Mouse (Mus musculus) frontal cortex, postnatal 25 days (tissue): Measurements from ENCODE around the gene Nid1.
"Not testable (repeated sequence)": the region's sequence is repeated elsewhere in the genome, so short reads cannot be mapped to it uniquely, and the experiment has no call there.

Experiments used
- DNase-seq, 2 experiments: peaks; one replicate each; pipeline ENCODE4 v3.0.0; 2022; ENCODE audit warnings: low spot score in 2 of 2

The Nid1 gene

DNA sequence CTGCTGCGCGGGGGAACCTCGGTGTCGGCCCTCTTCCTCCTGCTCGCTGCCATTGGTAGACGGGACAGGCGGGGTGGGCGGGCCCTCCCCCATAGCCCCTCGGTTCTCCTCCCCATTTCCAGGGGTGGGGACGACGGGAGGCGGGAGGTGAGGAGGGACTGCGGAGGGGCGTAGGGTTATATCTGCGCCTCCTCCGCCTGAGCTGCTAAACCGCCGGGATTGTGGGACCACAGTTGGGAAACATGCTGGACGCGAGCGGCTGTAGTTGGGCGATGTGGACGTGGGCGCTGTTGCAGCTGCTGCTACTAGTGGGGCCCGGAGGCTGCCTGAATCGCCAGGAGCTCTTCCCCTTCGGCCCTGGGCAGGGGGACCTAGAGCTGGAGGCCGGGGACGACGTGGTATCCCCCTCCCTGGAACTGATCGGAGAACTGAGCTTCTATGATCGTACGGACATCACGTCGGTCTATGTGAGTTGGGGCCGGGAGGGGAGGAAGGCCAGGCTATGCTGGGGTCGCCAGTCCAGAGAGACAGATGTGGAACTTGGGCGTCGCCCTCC, at the start of gene Nid1:
Gene Nid1 (plus strand): TSS at position 92 of the 556 bp plus-strand sequence.
- not testable (repeated sequence) for DNase-seq

DNA sequence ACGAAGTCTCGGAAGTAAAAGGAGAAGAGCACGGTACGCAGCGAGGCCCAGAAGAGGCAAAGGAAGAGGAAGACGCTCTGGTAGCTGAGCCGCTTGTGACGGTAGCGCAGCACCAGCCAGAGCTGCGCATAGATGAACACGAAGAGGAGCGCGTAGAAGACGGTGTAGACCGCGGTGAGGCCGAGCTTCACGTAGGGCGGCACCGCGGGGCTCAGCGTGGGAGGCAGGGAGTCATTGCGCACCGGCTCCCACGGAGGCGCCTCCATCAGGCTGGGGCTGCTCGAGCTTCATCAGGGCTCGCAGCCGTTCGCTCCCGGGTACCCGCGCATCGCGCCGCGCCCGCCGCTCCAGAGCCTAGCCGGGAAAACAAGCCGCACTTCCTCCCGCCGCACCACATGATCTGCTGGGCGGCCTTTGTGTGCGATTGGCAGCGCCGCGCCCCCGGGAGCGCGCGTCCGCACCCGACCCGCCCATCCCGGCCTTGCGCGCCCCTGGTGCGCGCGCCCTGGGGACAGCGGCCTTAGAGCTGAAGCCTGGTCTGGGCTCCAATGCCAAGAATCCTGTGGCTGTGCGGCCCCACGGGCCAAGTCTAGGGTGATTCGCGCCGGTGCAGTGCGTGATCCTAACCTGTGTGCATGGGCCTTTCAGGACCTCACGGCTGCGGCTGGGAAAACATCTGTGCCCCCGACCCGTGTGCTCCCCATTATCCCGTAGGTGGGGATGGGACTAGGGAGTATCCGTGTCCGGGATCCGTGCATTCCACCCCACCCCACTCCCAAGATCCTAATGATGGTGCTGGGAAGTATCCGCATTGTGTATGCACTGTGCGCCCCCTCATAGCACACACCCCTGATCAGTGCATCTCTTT, 43.9 kb upstream of the Nid1 start, which contains the start of gene Gpr137b:
Gene Gpr137b (minus strand): TSS at position 787 of the 868 bp plus-strand sequence.
- peak; percentile 40 to 50 for DNase-seq

GRCm38 (mm10) chr13:13394096-13394395, 43.3 kb upstream of the Nid1 start:
- not testable (repeated sequence) for DNase-seq

DNA sequence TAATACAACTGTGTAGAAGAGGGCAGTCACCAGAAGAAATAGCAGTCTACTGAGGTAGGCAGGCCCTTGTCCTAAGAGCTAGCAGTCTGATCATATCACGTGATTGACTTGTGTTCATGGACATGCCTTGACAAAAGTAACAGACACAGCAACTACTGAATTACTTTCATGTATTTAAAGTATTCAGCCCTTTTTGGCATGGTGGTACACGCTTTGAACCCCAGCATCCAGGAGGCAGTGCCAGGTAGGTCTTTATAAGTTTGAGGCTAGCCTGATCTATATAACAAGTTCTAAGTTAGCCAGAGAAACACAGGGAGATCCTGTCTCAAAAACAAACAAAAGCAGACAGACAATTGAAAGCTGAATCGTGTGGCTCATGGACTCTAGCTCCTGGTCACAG, 36.5 kb upstream of the Nid1 start:
- DNase-seq = not testable (repeated sequence)

- not testable (repeated sequence) for DNase-seq
Observed at GRCm38 (mm10) chr13:13402818-13403217, 34.5 kb upstream of the Nid1 start.

- not testable (repeated sequence) for DNase-seq
Observed at GRCm38 (mm10) chr13:13403366-13403765, 34.0 kb upstream of the Nid1 start.

- not testable (repeated sequence) for DNase-seq
Observed at GRCm38 (mm10) chr13:13403839-13404238, 33.5 kb upstream of the Nid1 start.

DNA sequence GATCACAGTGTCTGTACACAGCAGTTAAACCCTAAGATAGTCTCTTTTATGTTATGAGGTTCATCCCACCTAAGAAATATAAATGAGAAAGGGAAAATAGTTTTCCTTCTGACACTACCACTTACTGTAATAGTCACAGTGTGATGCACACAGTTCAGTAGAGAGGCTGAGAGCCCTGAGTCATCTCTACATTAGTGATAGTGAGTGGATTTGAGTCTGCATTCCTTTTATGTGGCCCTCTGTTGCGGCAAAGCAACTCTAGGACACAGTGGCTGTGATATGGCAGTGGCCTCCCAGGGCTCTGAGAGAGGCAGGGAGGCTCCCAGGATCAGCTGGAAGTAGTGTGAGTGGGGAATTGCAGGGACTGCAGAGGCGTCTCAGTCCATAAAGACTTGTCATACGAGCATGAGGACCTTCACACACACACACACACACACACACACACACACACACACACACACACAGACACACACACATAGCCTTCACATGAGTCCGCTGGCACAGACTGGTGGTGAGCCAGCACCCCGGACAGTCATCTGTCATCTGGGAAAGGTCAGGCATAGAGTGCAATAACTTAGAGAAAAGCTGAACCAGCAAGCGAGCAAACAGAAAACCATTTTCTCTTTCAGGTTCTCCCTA, 32.7 kb upstream of the Nid1 start:
- not testable (repeated sequence) for DNase-seq

DNA sequence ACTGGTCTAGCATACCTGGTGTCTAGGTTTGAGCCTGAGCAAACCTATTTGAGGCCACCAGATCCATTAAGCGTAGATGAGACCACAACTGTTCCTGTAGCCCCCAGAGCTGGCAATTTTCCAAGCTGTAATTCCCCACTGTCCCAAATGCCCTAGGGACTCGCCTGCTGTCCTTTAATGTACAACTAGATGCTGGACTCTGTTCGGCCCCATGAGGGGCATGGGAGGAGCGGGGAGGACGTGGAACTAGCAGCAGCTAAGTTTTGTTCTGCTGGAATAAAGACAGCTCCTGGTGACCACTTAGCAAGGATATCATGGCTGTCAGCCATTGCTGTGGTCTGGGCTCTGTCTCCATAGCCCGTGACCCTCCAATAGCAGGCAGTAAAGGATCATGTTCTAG, 31.8 kb upstream of the Nid1 start:
- DNase-seq = not testable (repeated sequence)

DNA sequence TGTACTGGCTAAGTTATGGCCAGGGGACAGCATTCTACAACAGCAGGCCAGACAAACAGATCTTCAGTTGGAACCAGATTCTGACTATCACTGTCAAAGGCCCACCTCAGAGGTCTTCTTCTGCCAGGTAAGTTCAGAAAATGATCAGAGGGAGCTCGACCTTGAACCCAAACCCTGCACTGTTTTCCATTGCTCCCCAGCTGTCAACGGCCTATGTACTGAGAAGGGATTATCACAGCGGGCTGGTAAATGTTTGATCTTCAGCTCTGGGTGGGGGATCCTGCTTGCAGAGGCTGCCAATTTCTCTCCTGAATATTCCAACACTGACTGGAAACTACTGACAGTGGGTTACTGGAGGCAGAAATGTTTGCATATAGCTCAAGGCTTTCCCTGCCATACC, 23.1 kb upstream of the Nid1 start:
- DNase-seq = no peak

GRCm38 (mm10) chr13:13415120-13416006, 22.0 kb upstream of the Nid1 start:
- DNase-seq = peak in 1 of 2 experiments; percentile 32

GRCm38 (mm10) chr13:13416007-13416337, 21.4 kb upstream of the Nid1 start:
- not testable (repeated sequence) for DNase-seq

- not testable (repeated sequence) for DNase-seq
Observed at GRCm38 (mm10) chr13:13418859-13419258, 18.5 kb upstream of the Nid1 start.

- DNase-seq = not testable (repeated sequence)
Observed at GRCm38 (mm10) chr13:13423301-13423700, 14.1 kb upstream of the Nid1 start.

DNA sequence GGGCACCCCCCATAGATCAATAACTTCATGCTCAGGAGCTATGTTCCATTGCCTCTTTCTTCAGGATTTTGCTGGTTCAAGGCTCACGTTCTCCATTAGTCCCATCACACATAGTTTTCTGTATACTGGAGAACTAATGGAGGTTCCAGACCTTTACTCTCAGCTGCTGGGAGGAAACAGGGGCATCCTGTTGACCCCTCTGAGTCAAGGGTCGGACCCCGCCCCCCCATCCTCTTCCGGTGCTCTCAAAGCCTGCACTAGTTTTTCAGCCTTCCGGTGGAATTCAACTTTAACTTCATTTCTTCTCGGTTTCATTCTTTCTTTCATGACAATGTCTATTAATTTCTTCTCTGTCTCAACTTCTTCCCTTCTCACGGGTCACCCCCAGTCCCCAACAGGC, 1.2 kb upstream of the Nid1 start:
- DNase-seq = not testable (repeated sequence)

- not testable (repeated sequence) for DNase-seq
Observed at GRCm38 (mm10) chr13:13438112-13438953, 982 bp downstream of the Nid1 start.

DNA sequence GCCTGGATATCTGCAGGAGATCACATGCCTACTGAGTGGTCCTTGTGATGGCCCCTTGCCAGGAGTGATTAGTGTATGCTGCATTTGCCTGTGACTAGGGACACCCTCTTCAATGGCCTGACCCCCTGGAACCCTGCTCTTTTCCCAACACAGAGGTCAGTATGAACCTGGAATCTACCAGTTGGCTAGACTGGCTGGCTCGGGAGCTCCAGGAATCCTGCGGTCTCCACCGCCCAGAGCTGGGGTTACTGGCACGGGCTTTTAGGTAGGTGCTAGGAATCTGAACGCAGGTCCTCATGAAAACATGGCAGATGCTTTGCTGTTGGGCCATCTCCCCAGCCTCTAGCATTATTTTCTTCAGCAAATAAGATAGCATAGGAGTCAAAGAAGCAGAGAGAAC, 8.2 kb downstream of the Nid1 start:
- DNase-seq = not testable (repeated sequence)

DNA sequence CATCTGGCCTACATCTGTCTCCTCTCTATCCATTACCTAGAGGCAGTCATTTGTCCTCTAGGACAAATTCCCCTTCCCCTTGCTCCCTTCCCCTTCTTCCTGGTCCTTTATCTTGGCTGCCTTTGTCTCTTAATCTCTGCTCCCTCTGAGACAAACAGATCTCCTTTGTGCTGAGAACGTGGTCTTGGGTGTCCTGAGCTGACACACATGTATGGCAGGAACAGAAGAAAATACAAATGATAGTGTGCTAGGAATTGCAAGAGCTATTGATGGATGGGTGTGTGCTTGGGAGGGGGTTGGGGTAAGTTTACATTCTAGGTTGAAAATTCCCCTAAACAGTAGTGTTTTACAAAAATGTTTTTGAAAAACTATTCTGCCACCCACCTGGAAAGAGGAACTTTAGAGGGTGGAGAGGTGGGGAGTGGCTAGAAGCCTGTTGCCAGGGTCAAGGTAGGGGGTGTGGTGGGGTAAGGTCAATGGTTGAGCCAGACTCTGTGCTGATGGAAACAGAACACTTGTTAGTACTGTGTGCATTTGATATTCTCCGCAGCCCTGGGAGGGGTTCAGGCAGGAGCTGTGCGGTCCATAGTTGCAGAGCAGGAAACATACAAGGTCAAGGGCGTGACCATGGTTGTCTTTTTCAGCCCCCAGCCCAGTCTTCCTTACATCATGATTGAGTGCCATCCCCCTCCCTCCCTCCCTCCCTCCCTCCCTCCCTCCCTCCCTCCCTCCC, 9.5 kb downstream of the Nid1 start:
- DNase-seq = not testable (repeated sequence)

DNA sequence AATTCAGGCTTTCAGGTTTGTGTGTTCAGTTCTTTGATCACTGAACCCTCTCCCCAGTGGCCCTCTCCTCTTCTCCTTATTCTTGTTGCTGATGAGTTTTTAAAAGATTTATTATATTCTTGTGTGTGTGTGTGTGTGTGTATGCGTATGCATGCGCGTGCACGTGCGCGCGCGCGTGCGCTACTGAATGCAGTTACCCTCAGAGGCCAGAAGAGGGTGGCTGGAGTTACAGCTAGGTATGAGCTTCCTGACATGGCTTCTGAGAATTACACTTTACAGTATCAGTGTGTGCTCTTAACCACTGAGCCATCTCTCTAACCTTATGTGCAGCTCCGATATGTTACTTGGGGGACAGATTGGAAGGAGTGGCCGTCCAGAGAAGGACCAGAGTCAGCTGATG, 12.6 kb downstream of the Nid1 start:
- not testable (repeated sequence) for DNase-seq

DNA sequence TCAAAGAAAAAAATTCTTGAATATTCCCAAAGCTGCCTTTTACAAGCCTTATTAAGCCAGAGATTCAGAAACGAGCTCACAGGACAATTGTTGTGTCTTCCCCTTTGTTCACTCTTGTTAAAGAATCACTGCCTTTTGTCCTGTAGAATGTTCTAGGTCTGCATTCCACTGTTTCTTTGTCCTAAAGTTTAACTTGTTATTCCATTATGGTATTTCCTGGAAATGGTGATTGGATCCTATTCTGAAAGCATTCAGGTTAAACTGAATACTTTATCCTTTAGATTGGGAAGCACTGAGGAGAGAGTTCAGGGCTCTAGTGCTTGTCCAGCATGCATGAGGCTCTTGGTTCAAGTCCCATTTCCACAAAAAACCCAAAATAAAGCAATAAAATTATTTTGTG, 13.6 kb downstream of the Nid1 start:
- DNase-seq = not testable (repeated sequence)
